Comparison of ENCODE assay signal across 7 mouse cellular contexts in the genomic region with DNA sequence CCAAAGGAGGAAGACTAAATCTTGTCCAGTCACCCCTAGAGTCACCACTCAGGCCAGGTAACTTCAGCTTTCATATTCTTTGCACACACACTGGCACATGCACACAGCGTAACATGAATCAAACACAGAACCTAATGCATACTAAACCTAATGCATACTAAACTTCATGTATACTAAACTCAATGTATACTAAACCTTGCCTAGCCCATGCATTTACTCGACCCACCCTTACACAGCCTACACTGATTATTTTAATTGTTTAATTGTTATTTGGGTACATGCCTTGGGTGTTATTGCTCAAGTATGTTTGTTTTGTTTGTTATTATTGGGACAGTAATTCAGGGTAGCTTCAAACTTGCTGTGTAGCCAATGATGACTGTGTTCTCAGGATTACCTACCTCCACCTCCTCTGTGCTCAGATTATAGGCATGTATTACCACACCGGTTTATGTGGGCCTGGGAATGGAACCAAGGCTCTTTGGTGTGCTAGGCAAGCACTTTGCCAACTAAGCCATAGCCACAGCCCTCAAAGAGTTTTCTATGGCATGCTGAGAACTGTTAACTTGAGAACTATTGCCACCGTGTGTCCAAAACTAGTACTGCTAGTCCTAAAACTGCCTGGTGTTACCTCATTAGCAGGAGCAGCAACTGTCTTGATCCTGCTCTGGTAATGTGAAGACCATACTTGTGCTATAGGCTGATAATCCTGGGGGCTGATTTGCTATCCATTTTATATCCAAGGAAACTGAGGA. TPM values are rescaled to one million over a fixed set of nuclear protein-coding genes. Genes with fewer than 3 reads are reported as not detected.
A peak's percentile ranks its signal among the peaks of the same experiment; 100 is the strongest.
DNase-seq lines count a peak whose midpoint lies in the region; ATAC-seq and TF ChIP-seq lines count a peak whose summit lies in the region.

No protein-coding gene starts in this region.

- no peak overlapping the region for H3K4me2 ChIP-seq in hindbrain, embryonic 16.5 days (ENCODE audit: low read length)
- H3K4me2 ChIP-seq in lung, postnatal 0 days (replicated peaks; ENCODE audit: low read depth, low read length): no peak overlapping the region

- DNase-seq in T-cell, adult 2 months (ENCODE audit: low spot score): peak; percentile 70
- peak; percentile 73 to 77 for DNase-seq in cerebellum, postnatal 14 days
- peak; percentile 22 to 64 for DNase-seq in frontal cortex, postnatal 14 days (ENCODE audit: low spot score in 2 of 2)
- DNase-seq in layer of hippocampus, postnatal 14 days (ENCODE audit: low spot score in 2 of 2): peak; percentile 75 to 88
- peak; percentile 84 for DNase-seq in lung, postnatal 0 days (ENCODE audit: low spot score)
- peak; percentile 61 for DNase-seq in retina, postnatal 7 days (ENCODE audit: low read depth, low spot score)

- no peak overlapping the region for H3K4me3 ChIP-seq in hindbrain, embryonic 16.5 days (ENCODE audit: low read length)
- H3K4me3 ChIP-seq in lung, postnatal 0 days (ENCODE audit: low read depth, low read length): no peak overlapping the region

- H3K36me3 ChIP-seq in hindbrain, embryonic 16.5 days (ENCODE audit: control insufficient read depth, insufficient read depth, low read length): no peaks in the 10 kb centered on the region
- no peaks in the 10 kb centered on the region for H3K36me3 ChIP-seq in lung, postnatal 0 days (ENCODE audit: insufficient read depth, low read length)

- H3K4me1 ChIP-seq in hindbrain, embryonic 16.5 days (ENCODE audit: control insufficient read depth, insufficient read depth, low read depth, low read length): no peaks in the 10 kb centered on the region
- no peaks in the 10 kb centered on the region for H3K4me1 ChIP-seq in lung, postnatal 0 days (ENCODE audit: insufficient read depth, low read depth, low read length)

- WGBS in hindbrain, embryonic 16.5 days: 48% methylated on average over 4 of the region's 4 CpGs
- 41% methylated on average over 4 of the region's 4 CpGs for WGBS in lung, postnatal 0 days

- TF ChIP-seq EP300 in lung, postnatal 0 days (IDR thresholded peaks at IDR 0.05): no peak

- no peak overlapping the region for H3K27ac ChIP-seq in hindbrain, embryonic 16.5 days (ENCODE audit: low read depth, low read length)
- H3K27ac ChIP-seq in lung, postnatal 0 days (ENCODE audit: low read length): no peak overlapping the region

- H3K9ac ChIP-seq in hindbrain, embryonic 16.5 days (ENCODE audit: low read depth, low read length): no peak overlapping the region
- H3K9ac ChIP-seq in lung, postnatal 0 days (replicated peaks; ENCODE audit: low read depth): no peak overlapping the region

- peak; percentile 95 for TF ChIP-seq CTCF in lung, postnatal 0 days (IDR thresholded peaks at IDR 0.05)

- peak; percentile 89 for ATAC-seq in hindbrain, embryonic 16.5 days
- ATAC-seq in lung, postnatal 0 days: peak; percentile 69

- H3K27me3 ChIP-seq in hindbrain, embryonic 16.5 days (replicated peaks; ENCODE audit: control insufficient read depth, insufficient read depth, low read length): no peaks in the 10 kb centered on the region
- no peaks in the 10 kb centered on the region for H3K27me3 ChIP-seq in lung, postnatal 0 days (replicated peaks; ENCODE audit: insufficient read depth, low read length)

- no peaks in the 10 kb centered on the region for H3K9me3 ChIP-seq in hindbrain, embryonic 16.5 days (ENCODE audit: control insufficient read depth, low read length)
- no peaks in the 10 kb centered on the region for H3K9me3 ChIP-seq in lung, postnatal 0 days (ENCODE audit: low read length)

RNA-seq across cellular contexts. Expression of a gene that starts 28.4 kb away (rescaled TPM):
- 0.65 and 0.85 TPM in 2 replicates for polyA plus RNA-seq in hindbrain, embryonic 16.5 days (2015; fragmentation: Nextera tagmentation; extraction: Ambion mirVana)
- under 1 TPM; 0.58 to 0.79 TPM for total RNA-seq in layer of hippocampus, postnatal 14 days (2021)
- 0.05 and 0.12 TPM in 2 replicates for polyA plus RNA-seq in lung, postnatal 0 days (2015; fragmentation: Nextera tagmentation; extraction: Ambion mirVana)

RNA-seq across cellular contexts. Expression of a gene that starts 39.9 kb away (rescaled TPM):
- 3.9 and 4.3 TPM in 2 replicates for polyA plus RNA-seq in hindbrain, embryonic 16.5 days (2015; fragmentation: Nextera tagmentation; extraction: Ambion mirVana)
- 1 to 10 TPM; 2.9 TPM for total RNA-seq in layer of hippocampus, postnatal 14 days (2021)
- polyA plus RNA-seq in lung, postnatal 0 days (2015; fragmentation: Nextera tagmentation; extraction: Ambion mirVana): 8.4 and 9.1 TPM in 2 replicates
